Mouse (Mus musculus) thymus, postnatal 10 days (tissue): ENCODE measurements around the gene Bbof1.

ENCODE experiments used
- DNase-seq, 2 experiments: peaks; one replicate each; pipeline ENCODE4 v3.0.0; 2021; ENCODE audit warnings: low spot score in 2 of 2

Gene Bbof1

DNA sequence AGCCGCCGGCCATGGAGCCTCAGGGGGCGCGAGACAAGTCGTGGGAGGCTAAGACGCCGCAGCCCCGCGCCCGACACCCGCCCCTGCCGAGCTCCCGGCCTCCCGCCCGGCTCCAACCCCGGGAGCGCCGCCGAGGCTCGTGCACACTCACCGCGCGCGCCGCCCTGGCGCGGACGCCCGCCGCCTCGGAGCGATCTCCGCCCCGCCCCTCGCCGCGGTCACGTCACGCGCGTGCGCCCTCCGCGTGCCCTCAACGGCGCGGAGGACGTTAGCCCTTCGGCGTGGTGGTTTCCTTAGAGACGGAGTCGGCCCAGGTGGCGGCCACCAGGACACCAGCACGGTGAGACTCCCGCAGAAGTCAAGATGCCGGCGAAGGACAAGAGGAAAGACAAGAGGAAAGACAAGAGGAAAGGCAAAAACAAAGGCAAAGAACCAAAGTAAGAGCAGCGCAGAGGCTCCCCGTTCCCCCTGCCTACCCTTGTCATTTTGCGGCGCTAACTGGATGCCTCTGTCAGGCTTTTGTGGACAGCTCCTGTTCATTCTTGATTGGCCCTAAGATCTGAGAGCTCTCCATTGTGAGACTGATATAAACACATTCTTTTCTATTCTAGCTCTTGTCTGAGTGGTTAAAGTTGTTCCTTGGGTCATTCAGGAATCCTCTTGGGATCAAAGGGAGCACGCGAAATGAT lies at the start of gene Bbof1, which contains the start of gene Entpd5:
TSS of gene Bbof1 (plus strand) at position 253 of the 689 bp plus-strand sequence.
TSS of gene Entpd5 (minus strand) at position 211 of the 689 bp plus-strand sequence.
- peak; percentile 81 to 91 for DNase-seq

- peak; percentile 91 to 92 for DNase-seq
These were observed 47.0 kb upstream of the Bbof1 start, which contains the start of the genes Coq6 and Fam161b for GRCm38 (mm10) chr12:84361555-84362489. Gene Coq6, plus strand, starts transcription at chr12:84361657. Gene Fam161b, minus strand, starts transcription at chr12:84361833.

DNA sequence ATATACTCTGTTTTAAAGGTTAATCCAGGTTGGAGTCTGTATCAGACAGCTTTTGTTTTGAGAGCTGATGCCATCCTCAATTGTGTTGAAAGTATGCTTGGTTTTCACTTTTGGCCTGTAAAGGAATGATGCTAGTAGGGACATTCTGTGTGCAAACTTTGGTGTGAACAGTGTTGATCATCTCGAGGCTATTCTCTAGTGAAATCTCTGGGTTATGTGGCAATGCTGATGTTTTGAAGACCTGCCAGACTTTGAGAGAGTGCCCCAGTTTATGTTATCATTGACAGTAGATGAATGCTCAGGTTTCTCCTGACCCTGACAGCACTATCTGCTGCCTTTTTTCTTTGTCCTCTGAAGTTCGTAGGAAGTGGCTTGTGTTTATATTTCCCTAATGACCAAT lies 46.0 kb upstream of the Bbof1 start:
- no peak for DNase-seq

DNA sequence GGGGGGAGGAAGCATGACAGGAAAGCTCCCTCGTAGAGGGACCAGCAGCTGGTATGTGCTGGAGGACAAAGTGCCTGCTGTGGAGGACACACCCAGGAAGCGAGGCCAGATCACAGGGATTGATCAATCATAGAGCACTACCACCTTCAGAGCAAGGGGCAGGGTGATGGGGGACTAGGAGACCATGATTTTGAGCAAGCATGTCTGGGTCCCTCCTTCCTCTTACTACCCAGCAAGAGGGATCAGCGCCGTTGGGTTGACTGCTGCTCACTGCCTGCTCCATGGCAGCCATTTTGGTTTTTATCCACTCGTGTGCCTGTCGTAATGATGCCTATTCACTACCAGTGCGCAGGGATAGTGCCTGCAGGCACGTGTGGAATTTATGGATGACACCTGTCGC lies 44.6 kb upstream of the Bbof1 start:
- DNase-seq, result no peak

- DNase-seq, result no peak
These were observed 43.7 kb upstream of the Bbof1 start for GRCm38 (mm10) chr12:84365137-84365536.

- DNase-seq, result no peak
These were observed 41.9 kb upstream of the Bbof1 start for GRCm38 (mm10) chr12:84366971-84367370.

- DNase-seq, result no peak
These were observed 37.2 kb upstream of the Bbof1 start for GRCm38 (mm10) chr12:84371647-84372046.

GRCm38 (mm10) chr12:84373831-84374481 lies 34.9 kb upstream of the Bbof1 start:
- DNase-seq, result no peak

GRCm38 (mm10) chr12:84382369-84382768 lies 26.5 kb upstream of the Bbof1 start:
- DNase-seq, result no peak

DNA sequence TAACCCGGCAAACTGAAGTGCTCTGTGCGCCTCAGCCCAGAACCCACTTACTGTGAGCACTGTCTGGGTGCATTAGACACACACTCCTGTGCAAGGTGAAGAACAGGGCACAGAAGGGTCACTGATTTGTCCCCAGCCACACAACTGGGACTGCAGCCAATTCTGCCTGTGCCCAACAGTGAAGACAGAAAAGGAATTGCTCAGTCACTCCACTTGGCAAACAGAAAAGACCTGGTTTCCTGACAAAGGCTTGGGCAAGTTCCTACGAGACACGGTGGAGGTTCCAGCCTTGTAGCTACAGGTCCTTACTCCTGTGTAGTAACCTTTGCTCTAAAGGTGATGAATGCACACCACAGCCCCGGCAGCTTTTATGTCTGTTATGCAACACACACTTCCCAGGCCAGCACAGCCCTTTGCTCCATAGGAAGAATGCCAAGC lies 24.2 kb upstream of the Bbof1 start:
- DNase-seq, result no peak

- no peak for DNase-seq
These were observed 23.5 kb upstream of the Bbof1 start for GRCm38 (mm10) chr12:84385408-84385807.

- DNase-seq, result no peak
These were observed 20.8 kb upstream of the Bbof1 start for GRCm38 (mm10) chr12:84388097-84388496.

- peak in 1 of 2 experiments; percentile 7 for DNase-seq
These were observed 20.0 kb upstream of the Bbof1 start for GRCm38 (mm10) chr12:84388774-84389400.

- no peak for DNase-seq
These were observed 18.5 kb upstream of the Bbof1 start for GRCm38 (mm10) chr12:84390336-84390735.

- DNase-seq, result no peak
These were observed 16.2 kb upstream of the Bbof1 start for GRCm38 (mm10) chr12:84392681-84393080.

GRCm38 (mm10) chr12:84393847-84394246 lies 15.0 kb upstream of the Bbof1 start:
- no peak for DNase-seq

DNA sequence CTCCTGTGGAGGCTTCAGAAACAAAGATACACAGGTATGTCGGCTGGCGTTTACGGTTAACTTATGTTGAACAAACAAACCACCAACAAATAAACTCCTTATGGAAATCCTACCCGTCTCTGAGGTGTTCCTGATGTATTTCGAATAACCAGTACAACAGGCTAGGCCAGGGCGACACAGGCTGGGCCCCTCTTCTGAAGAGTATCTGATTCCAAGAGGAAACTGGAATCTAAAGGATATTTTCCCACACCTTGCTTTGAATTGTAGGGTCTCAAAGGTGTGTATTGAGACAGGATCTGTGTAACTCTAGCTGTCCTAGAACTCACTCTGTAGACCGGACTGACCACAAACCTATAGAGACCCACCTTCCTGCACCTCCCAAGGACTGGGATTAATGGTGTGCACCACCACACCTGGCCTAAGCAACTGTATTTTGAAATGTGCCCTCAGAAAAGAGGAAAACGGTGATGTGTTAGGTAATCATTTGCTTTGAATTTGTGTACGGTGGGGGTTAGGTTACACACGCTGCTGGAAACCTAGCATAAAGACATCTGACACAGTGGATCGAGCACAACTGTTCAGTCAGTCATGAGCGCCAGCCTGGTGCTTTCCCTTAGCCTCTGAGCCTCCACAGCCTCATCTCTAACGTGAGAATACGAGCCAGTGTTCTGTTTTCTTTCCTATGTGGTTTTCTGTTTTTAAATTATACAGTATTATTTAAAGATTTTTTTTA lies 11.8 kb upstream of the Bbof1 start:
- DNase-seq, result no peak

- DNase-seq, result no peak
These were observed 11.2 kb upstream of the Bbof1 start for GRCm38 (mm10) chr12:84397685-84398084.

DNA sequence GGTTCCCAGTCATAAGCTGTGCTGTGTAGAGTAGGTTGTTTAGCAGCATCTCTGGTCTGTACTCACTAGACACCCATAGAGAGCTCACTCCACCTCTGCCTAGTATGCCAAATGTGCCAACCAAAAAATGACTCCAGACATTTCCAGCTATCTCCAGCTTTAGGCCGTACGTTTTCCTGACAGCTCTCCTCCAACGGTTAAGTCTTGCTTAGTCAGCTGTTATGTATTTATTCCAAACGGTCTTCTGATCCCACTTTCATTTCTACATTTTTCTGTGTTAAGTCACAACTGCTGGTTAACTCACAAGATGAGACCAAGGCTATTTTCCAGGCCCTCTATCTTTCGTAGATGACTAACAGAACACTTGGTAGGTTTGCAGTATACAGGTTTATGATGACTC lies 10.2 kb upstream of the Bbof1 start:
- DNase-seq, result no peak

GRCm38 (mm10) chr12:84399135-84399534 lies 9.7 kb upstream of the Bbof1 start:
- no peak for DNase-seq

- DNase-seq, result no peak
These were observed 9.2 kb upstream of the Bbof1 start for GRCm38 (mm10) chr12:84399663-84400062.
